Mouse (Mus musculus): ENCODE measurements around the gene Slc5a4a.

GRCm38 (mm10) chr10:76217056-76217455, 69.8 kb downstream of the Slc5a4a start:
- TF ChIP-seq POLR2A (IDR thresholded peaks at IDR 0.05; ENCODE audit: low read depth, low read length) (no peak), CTCF (conservative IDR thresholded peaks at IDR 0.05; ENCODE audit: insufficient read depth, insufficient read length, low read depth, low read length) (no peak)

All from kidney, adult 2 months (tissue).